Mouse (Mus musculus) Patski (cell line): ENCODE data around the gene Vamp2. TPM values are rescaled to one million over a fixed set of nuclear protein-coding genes. Genes with fewer than 3 reads are reported as not detected.
A peak's percentile ranks its signal among the peaks of the same experiment; 100 is the strongest.

Experiments
- ATAC-seq: fragments of 100-300 bp; one replicate; pipeline ENCODE4 v1.8.0; 2021
- CTCF ChIA-PET: fragments of 350-600 bp; sonication (Branson Sonifier 250); formaldehyde crosslinking; loops from one replicate; lab custom pipeline; 2022; ENCODE audit warnings: inconsistent platforms; lab: Charles Lee
- POLR2A ChIA-PET: fragments of 350-600 bp; sonication (Branson Sonifier 250); formaldehyde crosslinking; loops from one replicate; lab custom pipeline; 2022; ENCODE audit warnings: antibody characterized with exemption, inconsistent platforms; lab: Charles Lee
- DNase-seq: peaks from one replicate; pipeline ENCODE4 v3.0.0-alpha.2; 2011; ENCODE audit warnings: low read depth, low spot score
- H3K27me3 ChIP-seq: fragments of 371-371 bp; one replicate; pipeline ENCODE4 v1.5.1; 2021
- CTCF ChIP-seq: fragments of 100-300 bp; IDR thresholded peaks from one replicate; pipeline ENCODE4 v1.5.1; 2021
- in situ Hi-C: fragments of 300-500 bp; cut with MboI; formaldehyde crosslinking; loops from 3 replicates; pipeline ENCODE4 v1.11.1; 2018; ENCODE audit warnings: low pct_unique_long_range_greater_than_20kb, mixed read lengths
- polyA plus RNA-seq: library from polyadenylated mRNA; unstranded; gene quantifications from one replicate; pipeline ENCODE4 v1.2.3, GENCODE M21; 2021

Gene Vamp2
- polyA plus RNA-seq, 1 experiment from 2014 or later = 62.4 TPM

GRCm38 (mm10) chr11:69095511-69096231 is 7.4 kb downstream of the Vamp2 start:
- CTCF ChIA-PET = interaction anchor here (1.0 to 2.3 kb wide), 6 partner anchors 14 to 162 kb away, joined by 3 to 5 read pairs (median 4); partner anchors contain the start of gene 9130213A22Rik
- no peak for TF ChIP-seq CTCF
- in situ Hi-C loops = loop anchor here (5.0 to 25.0 kb wide), 2 partner anchors 317 to 892 kb away; partner anchors contain the start of genes Ctdnep1, Elp5, Gabarap and Kdm6b
- no peaks in the 10 kb centered on the region for H3K27me3 ChIP-seq
- POLR2A ChIA-PET = interaction anchor here (0.9 kb wide), 1 partner anchor 16 kb away, joined by 4 read pairs; no protein-coding TSS in a partner anchor
- ATAC-seq (no peak), DNase-seq (no peak)

GRCm38 (mm10) chr11:69096360-69096986 is 8.2 kb downstream of the Vamp2 start:
- POLR2A ChIA-PET = interaction anchor here (0.7 to 1.8 kb wide), 3 partner anchors 9 to 36 kb away, joined by 3 to 6 read pairs (median 3); partner anchors contain the start of gene Borcs6
- ATAC-seq = no peak
- CTCF ChIA-PET = interaction anchor here (1.0 to 1.5 kb wide), 3 partner anchors 14 to 161 kb away, joined by 3 to 5 read pairs (median 3); no protein-coding TSS in a partner anchor
- in situ Hi-C loops = loop anchor here (5.0 to 25.0 kb wide), 2 partner anchors 316 to 891 kb away; partner anchors contain the start of genes Ctdnep1, Elp5, Gabarap and Kdm6b
- no peak for DNase-seq
- TF ChIP-seq CTCF = no peak
- no peaks in the 10 kb centered on the region for H3K27me3 ChIP-seq

DNA sequence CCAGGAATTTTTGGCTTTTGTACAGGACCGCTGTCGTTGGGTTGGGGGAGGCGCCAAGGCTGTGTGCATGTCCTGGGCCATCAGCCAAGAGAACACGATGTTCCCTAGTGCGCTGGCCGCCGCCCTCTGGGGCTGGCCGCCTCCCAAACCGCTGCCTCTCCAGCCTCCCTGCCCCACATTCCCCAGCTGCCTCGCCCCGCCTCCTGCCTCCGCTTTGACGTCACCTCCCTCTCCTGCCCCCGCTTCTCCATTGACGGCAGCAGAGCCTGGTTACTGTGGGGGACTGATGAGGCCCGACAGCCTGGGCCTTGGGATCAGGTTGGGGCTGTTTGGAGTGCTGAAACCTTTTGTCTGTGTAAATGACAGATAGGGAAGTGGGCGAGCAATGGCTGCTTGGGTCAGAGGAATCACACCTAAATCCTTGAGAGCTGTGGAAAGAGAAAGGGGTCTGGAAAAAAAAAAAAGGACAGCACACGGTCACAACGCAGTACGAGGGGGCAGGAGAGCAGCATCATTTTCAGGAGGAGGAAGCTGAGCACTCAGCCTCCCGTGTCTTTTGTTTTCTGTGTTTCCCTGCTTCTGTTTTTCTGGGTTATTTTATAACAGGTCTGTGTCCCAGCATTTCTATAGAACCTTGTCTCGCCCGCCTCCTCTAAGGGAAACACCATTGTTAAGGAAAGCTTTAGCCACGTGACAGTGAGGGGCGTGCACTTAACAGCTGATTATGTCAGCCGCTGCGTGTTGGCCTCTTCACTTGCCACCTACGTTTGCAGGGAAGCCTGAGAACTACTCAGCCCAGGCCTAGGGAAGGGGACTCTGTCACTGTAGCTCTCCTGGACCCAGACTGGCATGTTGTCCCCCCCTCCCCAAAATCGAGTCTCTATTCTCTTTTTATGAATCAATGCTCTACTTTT is 9.0 kb downstream of the Vamp2 start:
- in situ Hi-C loops = loop anchor here (5.0 to 25.0 kb wide), 2 partner anchors 315 to 890 kb away; partner anchors contain the start of genes Ctdnep1, Elp5, Gabarap and Kdm6b
- POLR2A ChIA-PET = interaction anchor here (0.9 to 1.8 kb wide), 2 partner anchors 8 to 37 kb away, joined by 3 to 6 read pairs; partner anchors contain the start of gene Borcs6
- TF ChIP-seq CTCF = no peak
- DNase-seq (no peak), ATAC-seq (peak; percentile 28)
- H3K27me3 ChIP-seq = no peaks in the 10 kb centered on the region
- CTCF ChIA-PET = interaction anchor here (1.5 kb wide), 1 partner anchor 13 kb away, joined by 5 read pairs; no protein-coding TSS in a partner anchor

- POLR2A ChIA-PET = interaction anchor here (1.8 kb wide), 1 partner anchor 38 kb away, joined by 6 read pairs; the partner anchor contains the start of gene Borcs6
- H3K27me3 ChIP-seq = no peaks in the 10 kb centered on the region
- no peak for TF ChIP-seq CTCF
- ATAC-seq (no peak), DNase-seq (no peak)
- in situ Hi-C loops = loop anchor here (5.0 to 25.0 kb wide), 2 partner anchors 314 to 889 kb away; partner anchors contain the start of genes Ctdnep1, Elp5, Gabarap and Kdm6b
- CTCF ChIA-PET = interaction anchor here (1.5 kb wide), 1 partner anchor 12 kb away, joined by 5 read pairs; no protein-coding TSS in a partner anchor
Measured at GRCm38 (mm10) chr11:69098039-69098761, 9.9 kb downstream of the Vamp2 start.

GRCm38 (mm10) chr11:69098762-69099091 is 10.4 kb downstream of the Vamp2 start:
- ChIA-PET CTCF (no interaction called here), POLR2A (interaction anchor here (3.3 kb wide), 1 partner anchor 12 kb away, joined by 16 read pairs; no protein-coding TSS in a partner anchor)
- no peak for TF ChIP-seq CTCF
- ATAC-seq (peak; percentile 9), DNase-seq (peak; percentile 89)
- in situ Hi-C loops = loop anchor here (5.0 to 25.0 kb wide), 2 partner anchors 314 to 889 kb away; partner anchors contain the start of genes Ctdnep1, Elp5, Gabarap and Kdm6b
- no peaks in the 10 kb centered on the region for H3K27me3 ChIP-seq

DNA sequence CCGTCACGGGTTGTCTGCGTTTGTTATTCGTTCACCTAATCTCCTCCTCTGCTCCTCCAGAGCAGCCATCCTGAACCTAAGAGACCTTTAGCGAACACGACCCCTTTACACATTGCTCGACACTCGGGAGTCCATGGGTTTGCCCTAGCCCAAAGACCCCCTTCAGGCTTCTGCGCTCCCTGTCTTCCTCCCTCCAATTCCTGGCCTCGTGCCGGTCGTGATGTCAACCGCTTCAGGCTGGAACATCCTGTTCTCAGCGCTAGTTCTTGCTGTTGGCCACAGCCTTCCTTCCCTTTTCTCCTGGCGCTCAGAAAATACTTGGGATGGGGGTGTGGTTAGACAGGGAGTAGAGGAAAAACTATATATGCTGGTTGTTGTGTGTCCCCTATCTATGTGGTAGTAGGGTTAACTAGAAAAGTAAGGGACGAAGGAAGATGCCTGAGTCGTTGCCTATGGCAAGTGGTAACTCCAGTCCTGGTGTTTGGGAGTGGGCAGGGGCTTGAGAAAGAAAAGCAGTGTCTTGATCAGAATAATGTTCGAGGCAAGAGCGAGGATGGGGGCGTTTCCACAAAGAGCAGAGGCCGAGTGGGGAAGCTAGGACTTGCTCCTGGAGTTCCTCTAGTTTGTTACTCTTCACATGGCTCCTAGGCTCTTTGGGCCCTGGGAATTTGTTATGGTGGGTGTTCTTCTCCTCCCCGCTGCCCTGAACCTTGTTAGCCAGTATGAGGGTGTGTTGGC is 11.1 kb downstream of the Vamp2 start:
- ATAC-seq = no peak
- POLR2A ChIA-PET = interaction anchor here (1.1 to 3.3 kb wide), 2 partner anchors 11 to 36 kb away, joined by 6 to 16 read pairs; no protein-coding TSS in a partner anchor
- CTCF ChIA-PET = interaction anchor here (0.9 to 1.2 kb wide), 2 partner anchors 32 to 58 kb away, joined by 3 to 4 read pairs; no protein-coding TSS in a partner anchor
- DNase-seq = no peak
- in situ Hi-C loops = loop anchor here (5.0 to 25.0 kb wide), 2 partner anchors 313 to 888 kb away; partner anchors contain the start of genes Ctdnep1, Elp5, Gabarap and Kdm6b
- H3K27me3 ChIP-seq = no peaks in the 10 kb centered on the region
- no peak for TF ChIP-seq CTCF

GRCm38 (mm10) chr11:69099915-69100345 is 11.6 kb downstream of the Vamp2 start:
- in situ Hi-C loops = loop anchor here (5.0 to 25.0 kb wide), 2 partner anchors 312 to 887 kb away; partner anchors contain the start of genes Ctdnep1, Elp5, Gabarap and Kdm6b
- H3K27me3 ChIP-seq = no peaks in the 10 kb centered on the region
- POLR2A ChIA-PET = interaction anchor here (0.6 to 3.3 kb wide), 3 partner anchors 10 to 36 kb away, joined by 3 to 16 read pairs (median 6); no protein-coding TSS in a partner anchor
- DNase-seq = no peak
- no peak for ATAC-seq
- TF ChIP-seq CTCF = no peak
- CTCF ChIA-PET = interaction anchor here (0.9 to 1.2 kb wide), 2 partner anchors 33 to 59 kb away, joined by 3 to 4 read pairs; no protein-coding TSS in a partner anchor
